Mouse (Mus musculus) right cerebral cortex, postnatal 14 days (tissue): Measurements from ENCODE around the gene Plce1.

ENCODE experiments used
- DNase-seq: peaks from one replicate; pipeline ENCODE4 v3.0.0; 2022

Plce1 gene

GRCm38 (mm10) chr19:38745810-38746491 lies 265.0 kb downstream of the Plce1 start:
- no peak for DNase-seq

- DNase-seq, result no peak
These were observed 265.6 kb downstream of the Plce1 start for GRCm38 (mm10) chr19:38746492-38747014.

- no peak for DNase-seq
These were observed 269.3 kb downstream of the Plce1 start for GRCm38 (mm10) chr19:38750192-38750591.

GRCm38 (mm10) chr19:38757161-38757560 lies 276.3 kb downstream of the Plce1 start:
- DNase-seq, result no peak

GRCm38 (mm10) chr19:38758056-38758455 lies 277.1 kb downstream of the Plce1 start:
- no peak for DNase-seq

- no peak for DNase-seq
These were observed 278.0 kb downstream of the Plce1 start for GRCm38 (mm10) chr19:38758685-38759472.

GRCm38 (mm10) chr19:38760441-38760840 lies 279.5 kb downstream of the Plce1 start:
- no peak for DNase-seq

GRCm38 (mm10) chr19:38766306-38766705 lies 285.4 kb downstream of the Plce1 start:
- DNase-seq, result no peak

GRCm38 (mm10) chr19:38775548-38775947 lies 294.6 kb downstream of the Plce1 start:
- DNase-seq, result peak; percentile 68

GRCm38 (mm10) chr19:38778805-38779204 lies 297.9 kb downstream of the Plce1 start:
- DNase-seq, result peak; percentile 14

GRCm38 (mm10) chr19:38783542-38783941 lies 302.6 kb downstream of the Plce1 start:
- DNase-seq, result no peak

- DNase-seq, result no peak
These were observed 306.8 kb downstream of the Plce1 start for GRCm38 (mm10) chr19:38787756-38788155.

GRCm38 (mm10) chr19:38793563-38794045 lies 312.7 kb downstream of the Plce1 start:
- no peak for DNase-seq

- DNase-seq, result no peak
These were observed 315.6 kb downstream of the Plce1 start for GRCm38 (mm10) chr19:38796546-38796945.

- DNase-seq, result peak; percentile 47
These were observed 317.4 kb downstream of the Plce1 start for GRCm38 (mm10) chr19:38798291-38798690.

- DNase-seq, result no peak
These were observed 317.9 kb downstream of the Plce1 start for GRCm38 (mm10) chr19:38798801-38799200.

- DNase-seq, result no peak
These were observed 337.3 kb downstream of the Plce1 start for GRCm38 (mm10) chr19:38818191-38818590.

- DNase-seq, result peak; percentile 97
These were observed 338.0 kb downstream of the Plce1 start, which contains the start of gene Noc3l for GRCm38 (mm10) chr19:38818766-38819426. Gene Noc3l, minus strand, starts transcription at chr19:38819237.

GRCm38 (mm10) chr19:38819427-38819802 lies 338.5 kb downstream of the Plce1 start:
- DNase-seq, result peak; percentile 9

- DNase-seq, result no peak
These were observed 339.4 kb downstream of the Plce1 start for GRCm38 (mm10) chr19:38820186-38820804.

GRCm38 (mm10) chr19:38833224-38833623 lies 352.3 kb downstream of the Plce1 start:
- no peak for DNase-seq
